Mouse (Mus musculus) MEL (cell line): ENCODE measurements around the gene 4930442H23Rik. TPM values are rescaled to one million over a fixed set of nuclear protein-coding genes. Genes with fewer than 3 reads are reported as not detected.

ENCODE experiments used
- DNase-seq: peaks from one replicate; pipeline ENCODE4 v3.0.0; 2011; ENCODE audit warnings: low read depth, low spot score
- H3K27ac ChIP-seq: 2 replicates; pipeline ENCODE4 v1.5.1; 2012; ENCODE audit warnings: low read depth, mild to moderate bottlenecking, control low read depth, low read length, moderate library complexity; ENCODE audit not compliant: control insufficient read depth
- H3K27me3 ChIP-seq, 2 experiments: fragments of 150-350 bp in 1 of 2; sonication (generic) in 1 of 2; 2 replicates each; pipeline ENCODE4 v1.6.1; 2012; ENCODE audit warnings: low read length in 2 of 2, mild to moderate bottlenecking in 2 of 2, improper control_type of control experiment in 1 of 2, moderate library complexity in 1 of 2; ENCODE audit not compliant: insufficient read depth in 2 of 2, control insufficient read depth in 1 of 2
- H3K36me3 ChIP-seq, 2 experiments: 2 replicates each; pipeline ENCODE4 v1.6.1; 2012 to 2014; ENCODE audit warnings: low read length in 2 of 2, improper control_type of control experiment in 1 of 2, inconsistent platforms in 1 of 2, mild to moderate bottlenecking in 1 of 2; ENCODE audit not compliant: insufficient read depth in 2 of 2, control insufficient read depth in 1 of 2
- H3K4me1 ChIP-seq, 2 experiments: fragments of 150-350 bp in 1 of 2; sonication (generic) in 1 of 2; 2 replicates each; pipeline ENCODE4 v1.6.1; 2012; ENCODE audit warnings: low read length in 2 of 2, improper control_type of control experiment in 1 of 2, mild to moderate bottlenecking in 1 of 2; ENCODE audit not compliant: insufficient read depth in 2 of 2, control insufficient read depth in 1 of 2
- H3K4me3 ChIP-seq, 2 experiments: fragments of 150-350 bp in 1 of 2; sonication (generic) in 1 of 2; 2 replicates each; pipeline ENCODE4 v1.5.1; 2012; ENCODE audit warnings: low read depth in 2 of 2, low read length in 2 of 2, mild to moderate bottlenecking in 2 of 2, moderate library complexity in 2 of 2, control low read depth in 1 of 2, improper control_type of control experiment in 1 of 2; ENCODE audit not compliant: control insufficient read depth in 1 of 2, insufficient read depth in 1 of 2
- H3K79me2 ChIP-seq: 2 replicates; pipeline ENCODE4 v1.6.1; 2012; ENCODE audit warnings: mild to moderate bottlenecking, low read length, moderate library complexity; ENCODE audit not compliant: control insufficient read depth, poor library complexity, insufficient read depth
- H3K9ac ChIP-seq: 2 replicates; pipeline ENCODE4 v1.6.1; 2012; ENCODE audit warnings: low read depth, mild to moderate bottlenecking, control low read depth, low read length, moderate library complexity; ENCODE audit not compliant: control insufficient read depth, poor library complexity, severe bottlenecking
- H3K9me3 ChIP-seq: fragments of 150-350 bp; sonication (generic); replicated peaks from 2 replicates; pipeline ENCODE4 v1.6.1; 2012; ENCODE audit warnings: mild to moderate bottlenecking, low read length, improper control_type of control experiment, moderate library complexity; ENCODE audit not compliant: insufficient read depth
- BHLHE40 ChIP-seq: IDR thresholded peaks from 2 replicates; pipeline ENCODE4 v1.6.1; 2012; ENCODE audit warnings: low read depth, mild to moderate bottlenecking, inconsistent platforms, low read length, improper control_type of control experiment, borderline replicate concordance
- CHD1 ChIP-seq: IDR thresholded peaks from 2 replicates; pipeline ENCODE4 v1.6.1; 2012; ENCODE audit warnings: low read depth, mild to moderate bottlenecking, inconsistent platforms, low read length, improper control_type of control experiment
- CHD2 ChIP-seq: IDR thresholded peaks from 2 replicates; pipeline ENCODE4 v1.6.1; 2011; ENCODE audit warnings: low read length, improper control_type of control experiment
- CTCF ChIP-seq, 3 experiments: IDR thresholded peaks in 2 of 3; conservative IDR thresholded peaks in 1 of 3; 2 replicates each; pipeline ENCODE4 v1.5.1; 2011 to 2012; ENCODE audit warnings: low read length in 3 of 3, low read depth in 2 of 3, mild to moderate bottlenecking in 2 of 3, improper control_type of control experiment in 1 of 3, inconsistent platforms in 1 of 3, mixed read lengths in 1 of 3, moderate library complexity in 1 of 3; ENCODE audit not compliant: control insufficient read depth in 1 of 3, insufficient read depth in 1 of 3, poor library complexity in 1 of 3, severe bottlenecking in 1 of 3
- E2F4 ChIP-seq: IDR thresholded peaks from 2 replicates; pipeline ENCODE4 v1.6.1; 2011; ENCODE audit warnings: low read depth, low read length, improper control_type of control experiment, borderline replicate concordance
- ELF1 ChIP-seq: IDR thresholded peaks from 2 replicates; pipeline ENCODE4 v1.6.1; 2014; ENCODE audit warnings: low read depth, mild to moderate bottlenecking, inconsistent platforms, low read length, improper control_type of control experiment, moderate library complexity
- EP300 ChIP-seq, 2 experiments: IDR thresholded peaks; 2 replicates each; pipeline ENCODE4 v1.6.1; 2011; ENCODE audit warnings: improper control_type of control experiment in 2 of 2, low read length in 2 of 2, low read depth in 1 of 2, mild to moderate bottlenecking in 1 of 2
- ETS1 ChIP-seq: IDR thresholded peaks from 2 replicates; pipeline ENCODE4 v1.6.1; 2012; ENCODE audit warnings: low read depth, mild to moderate bottlenecking, inconsistent platforms, low read length, improper control_type of control experiment, moderate library complexity
- GABPA ChIP-seq: IDR thresholded peaks from 2 replicates; pipeline ENCODE4 v1.6.1; 2012; ENCODE audit warnings: low read depth, mild to moderate bottlenecking, inconsistent platforms, low read length, improper control_type of control experiment, moderate library complexity
- GATA1 ChIP-seq: IDR thresholded peaks from 2 replicates; pipeline ENCODE4 v1.6.1; 2011; ENCODE audit warnings: low read depth, low read length, improper control_type of control experiment
- HCFC1 ChIP-seq: IDR thresholded peaks from 2 replicates; pipeline ENCODE4 v1.6.1; 2012; ENCODE audit warnings: low read depth, mild to moderate bottlenecking, inconsistent platforms, low read length, improper control_type of control experiment, moderate library complexity
- MAZ ChIP-seq: IDR thresholded peaks from 2 replicates; pipeline ENCODE4 v1.6.1; 2012; ENCODE audit warnings: low read depth, mild to moderate bottlenecking, inconsistent platforms, low read length, improper control_type of control experiment
- MEF2A ChIP-seq: IDR thresholded peaks from 2 replicates; pipeline ENCODE4 v1.6.1; 2014; ENCODE audit warnings: low read depth, mild to moderate bottlenecking, inconsistent platforms, low read length, improper control_type of control experiment; ENCODE audit not compliant: poor library complexity, insufficient replicate concordance, severe bottlenecking; ENCODE audit errors: extremely low read depth
- MXI1 ChIP-seq: IDR thresholded peaks from 2 replicates; pipeline ENCODE4 v1.6.1; 2011; ENCODE audit warnings: mild to moderate bottlenecking, low read depth, low read length, improper control_type of control experiment
- MYB ChIP-seq: IDR thresholded peaks from 2 replicates; pipeline ENCODE4 v1.6.1; 2011; ENCODE audit warnings: mild to moderate bottlenecking, low read depth, low read length, improper control_type of control experiment
- MYC ChIP-seq: IDR thresholded peaks from 2 replicates; pipeline ENCODE4 v1.6.1; 2011; ENCODE audit warnings: low read depth, mild to moderate bottlenecking, low read length, improper control_type of control experiment, moderate library complexity
- NELFE ChIP-seq: IDR thresholded peaks from 2 replicates; pipeline ENCODE4 v1.6.1; 2011; ENCODE audit warnings: low read depth, low read length, improper control_type of control experiment
- POLR2A ChIP-seq, 2 experiments: IDR thresholded peaks; 2 replicates each; pipeline ENCODE4 v1.6.1; 2011 to 2012; ENCODE audit warnings: low read length in 2 of 2, mild to moderate bottlenecking in 2 of 2, control low read depth in 1 of 2, improper control_type of control experiment in 1 of 2, low read depth in 1 of 2, moderate library complexity in 1 of 2; ENCODE audit not compliant: control insufficient read depth in 1 of 2, insufficient read depth in 1 of 2, poor library complexity in 1 of 2
- RCOR1 ChIP-seq: IDR thresholded peaks from 2 replicates; pipeline ENCODE4 v1.6.1; 2012; ENCODE audit warnings: low read depth, mild to moderate bottlenecking, inconsistent platforms, low read length, improper control_type of control experiment
- SIN3A ChIP-seq: IDR thresholded peaks from 2 replicates; pipeline ENCODE4 v1.6.1; 2012; ENCODE audit warnings: low read length, improper control_type of control experiment, inconsistent platforms
- TAL1 ChIP-seq: IDR thresholded peaks from 2 replicates; pipeline ENCODE4 v1.6.1; 2012; ENCODE audit warnings: mild to moderate bottlenecking, inconsistent platforms, low read length, moderate library complexity, mixed read lengths
- TBP ChIP-seq: IDR thresholded peaks from 2 replicates; pipeline ENCODE4 v1.8.0; 2011; ENCODE audit warnings: low read depth, low read length, improper control_type of control experiment
- TCF12 ChIP-seq: IDR thresholded peaks from 2 replicates; pipeline ENCODE4 v1.6.1; 2014; ENCODE audit warnings: low read depth, mild to moderate bottlenecking, inconsistent platforms, low read length, improper control_type of control experiment, moderate library complexity
- UBTF ChIP-seq: IDR thresholded peaks from 2 replicates; pipeline ENCODE4 v1.6.1; 2012; ENCODE audit warnings: low read depth, mild to moderate bottlenecking, inconsistent platforms, low read length, improper control_type of control experiment, moderate library complexity, borderline replicate concordance; ENCODE audit not compliant: insufficient read depth
- USF2 ChIP-seq, 2 experiments: IDR thresholded peaks; 2 replicates each; pipeline ENCODE4 v1.6.1; 2011 to 2012; ENCODE audit warnings: improper control_type of control experiment in 2 of 2, low read length in 2 of 2, borderline replicate concordance in 1 of 2, inconsistent platforms in 1 of 2, low read depth in 1 of 2, mild to moderate bottlenecking in 1 of 2; ENCODE audit not compliant: insufficient read depth in 1 of 2
- ZC3H11A ChIP-seq: IDR thresholded peaks from 2 replicates; pipeline ENCODE4 v1.6.1; 2012; ENCODE audit warnings: low read depth, mild to moderate bottlenecking, inconsistent platforms, low read length, improper control_type of control experiment
- ZKSCAN1 ChIP-seq: IDR thresholded peaks from 2 replicates; pipeline ENCODE4 v1.6.1; 2012; ENCODE audit warnings: low read depth, mild to moderate bottlenecking, inconsistent platforms, low read length, improper control_type of control experiment, moderate library complexity
- ZNF384 ChIP-seq: IDR thresholded peaks from 2 replicates; pipeline ENCODE4 v1.6.1; 2012; ENCODE audit warnings: low read depth, mild to moderate bottlenecking, inconsistent platforms, low read length, improper control_type of control experiment
- polyA plus RNA-seq, 2 experiments: library from polyadenylated mRNA; stranded (reverse) in 1 of 2; unstranded in 1 of 2; fragments of >175 nt in 1 of 2; fragments of >200 nt in 1 of 2; gene quantifications; 2 replicates each; pipeline versions ENCODE4 v1.2.1 to v1.2.4; 2012; ENCODE audit warnings: low replicate concordance in 2 of 2, low read depth in 1 of 2; ENCODE audit not compliant: insufficient read length in 2 of 2, insufficient read depth in 1 of 2, missing spikeins in 1 of 2
- total RNA-seq: library from RNA; depleted of rRNA; stranded (reverse); fragments of 300-350 nt; gene quantifications from 2 replicates; pipeline ENCODE4 v1.2.3, GENCODE M21; 2012

The 4930442H23Rik gene
- total and polyA plus RNA-seq, 3 experiments: 0.31 to 0.42 TPM; not detected in 1

- Histone ChIP-seq H3K36me3 (peaks cover 0 to 5% of the 10 kb centered on the region in 2 experiments; a peak in 2 of 4 replicates), H3K9ac (no peak overlapping the region), H3K27ac (no peak overlapping the region), H3K4me3 (no peak overlapping the region), H3K79me2 (peaks cover 3% of the 10 kb centered on the region; the same call in 1 of the 2 replicates)
- DNase-seq: no peak
- TF ChIP-seq BHLHE40 (no peak), GABPA (no peak), MEF2A (no peak), TBP (no peak), MYC (no peak), ZKSCAN1 (no peak), TAL1 (no peak), ZNF384 (no peak), USF2 (IDR thresholded peaks at IDR 0.05; ENCODE audit: borderline replicate concordance in 1 of 2, insufficient read depth in 1 of 2, low read depth in 1 of 2, low read length in 2 of 2) (no peak), EP300 (IDR thresholded peaks at IDR 0.05; ENCODE audit: low read depth in 1 of 2, low read length in 2 of 2) (no peak), MYB (no peak), E2F4 (no peak), CTCF (IDR thresholded peaks at IDR 0.05 in 2 of 3, conservative IDR thresholded peaks at IDR 0.05 in 1 of 3; ENCODE audit: control insufficient read depth in 1 of 3, insufficient read depth in 1 of 3, low read depth in 2 of 3, low read length in 3 of 3, poor library complexity in 1 of 3, severe bottlenecking in 1 of 3) (no peak), POLR2A (IDR thresholded peaks at IDR 0.05; ENCODE audit: control insufficient read depth in 1 of 2, insufficient read depth in 1 of 2, low read depth in 1 of 2, low read length in 2 of 2, poor library complexity in 1 of 2) (no peak), UBTF (no peak)
- TF ChIP-seq, all 39 proteins: peak for 0
- no peaks in the 10 kb centered on the region for H3K9me3 ChIP-seq
- H3K4me1 ChIP-seq: no peaks in the 10 kb centered on the region
- no peaks in the 10 kb centered on the region for H3K27me3 ChIP-seq
These were observed 28.9 kb downstream of the 4930442H23Rik start for GRCm38 (mm10) chr10:81154736-81155135.

GRCm38 (mm10) chr10:81154313-81154712 lies 29.3 kb downstream of the 4930442H23Rik start:
- TF ChIP-seq E2F4 (no peak), NELFE (no peak), SIN3A (no peak), HCFC1 (no peak), CHD1 (no peak), TCF12 (no peak), GATA1 (no peak), CHD2 (no peak), ELF1 (no peak), ZC3H11A (no peak), MXI1 (no peak), BHLHE40 (no peak), MAZ (no peak), MYC (no peak), USF2 (IDR thresholded peaks at IDR 0.05; ENCODE audit: borderline replicate concordance in 1 of 2, insufficient read depth in 1 of 2, low read depth in 1 of 2, low read length in 2 of 2) (no peak), TAL1 (no peak), ETS1 (no peak), RCOR1 (no peak)
- TF ChIP-seq, all 39 proteins: peak for 0
- no peaks in the 10 kb centered on the region for H3K4me1 ChIP-seq
- H3K9me3 ChIP-seq: no peaks in the 10 kb centered on the region
- no peak overlapping the region for H3K9ac ChIP-seq
- H3K4me3 ChIP-seq: no peak overlapping the region
- peaks cover 3% of the 10 kb centered on the region; the same call in 1 of the 2 replicates for H3K79me2 ChIP-seq
- peaks cover 0 to 5% of the 10 kb centered on the region in 2 experiments; a peak in 2 of 4 replicates for H3K36me3 ChIP-seq
- no peak overlapping the region for H3K27ac ChIP-seq
- DNase-seq: no peak
- H3K27me3 ChIP-seq: no peaks in the 10 kb centered on the region
